Mouse (Mus musculus) bone marrow, adult 2 months (tissue): Measurements from ENCODE around the gene Mrpl34.

Experiments
- CTCF ChIP-seq: fragments of 200-500 bp; IDR thresholded peaks from 2 replicates; pipeline ENCODE4 v1.5.1; 2011; ENCODE audit warnings: low read length, control low read depth; ENCODE audit not compliant: control insufficient read depth, insufficient read depth
- POLR2A ChIP-seq: fragments of 200-500 bp; IDR thresholded peaks from 2 replicates; pipeline ENCODE4 v1.6.1; 2011; ENCODE audit warnings: low read depth, mild to moderate bottlenecking, control low read depth, low read length, borderline replicate concordance; ENCODE audit not compliant: control insufficient read depth

DNA sequence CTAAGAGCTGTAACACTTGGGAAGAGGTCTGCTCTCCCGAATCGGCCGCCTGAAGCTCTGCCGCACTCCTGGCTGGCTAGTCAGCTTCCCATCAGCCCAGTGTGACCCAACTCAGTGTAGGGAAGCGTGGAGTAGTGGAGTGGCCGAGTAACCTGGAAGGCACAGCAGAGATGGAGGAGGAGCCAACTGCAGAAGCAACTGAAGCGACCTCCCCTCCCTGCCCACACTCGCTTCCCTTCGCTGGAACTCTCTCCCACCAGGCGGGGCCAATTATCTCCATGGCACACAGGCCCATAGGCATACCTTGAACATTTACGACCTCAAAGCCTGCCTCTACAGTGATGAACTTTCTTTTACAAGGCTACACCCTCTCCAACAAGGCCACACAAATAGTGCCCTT lies 13.0 kb upstream of the Mrpl34 start:
- TF ChIP-seq POLR2A: no peak
- no peak for TF ChIP-seq CTCF
